7 mouse cellular contexts compared by ENCODE assay signal in the genomic region with DNA sequence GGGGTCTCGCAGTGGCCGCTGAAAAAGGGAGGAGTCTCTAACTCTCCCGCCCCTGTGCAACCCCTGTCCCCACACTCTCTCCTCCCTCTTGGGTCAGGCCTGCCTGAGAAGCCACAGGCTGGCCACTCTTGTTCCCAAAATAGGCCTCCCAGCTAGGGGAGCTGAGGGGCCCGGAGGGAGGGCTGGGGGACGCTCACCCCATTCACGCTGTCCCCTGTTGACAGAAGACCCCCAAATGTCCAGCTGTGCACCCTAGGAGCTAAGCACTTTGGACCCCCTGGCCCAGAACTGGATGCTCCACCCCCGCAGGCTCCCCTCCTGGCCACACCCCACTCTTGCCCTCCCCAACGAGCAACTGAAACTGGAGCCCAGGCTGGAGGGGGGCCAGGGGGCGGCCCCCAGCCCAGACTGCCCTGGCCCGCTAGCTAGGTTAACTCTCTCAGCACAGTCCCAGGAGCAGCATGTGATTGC. TPM values are rescaled to one million over a fixed set of nuclear protein-coding genes. Genes with fewer than 3 reads are reported as not detected.
DNase-seq lines count a peak whose midpoint lies in the region; ATAC-seq and TF ChIP-seq lines count a peak whose summit lies in the region.

No protein-coding gene starts in this region.

- peaks cover 30% of the 10 kb centered on the region for H3K4me1 ChIP-seq in hindbrain, embryonic 15.5 days (replicated peaks)
- H3K4me1 ChIP-seq in liver, adult 2 months (ENCODE audit: control insufficient read depth, insufficient read depth, low read length) = peaks cover 32% of the 10 kb centered on the region

- TF ChIP-seq CTCF in gastrocnemius, adult 2 months (IDR thresholded peaks at IDR 0.05) = no peak
- no peak for TF ChIP-seq CTCF in liver, adult 2 months (IDR thresholded peaks at IDR 0.05; ENCODE audit: low read depth, low read length)

- peaks cover 35% of the 10 kb centered on the region for H3K27me3 ChIP-seq in hindbrain, embryonic 15.5 days
- H3K27me3 ChIP-seq in liver, adult 2 months (ENCODE audit: control insufficient read depth, insufficient read depth, low read length) = no peaks in the 10 kb centered on the region

- H3K4me2 ChIP-seq in hindbrain, embryonic 15.5 days = peak overlapping the region; percentile 30

- H3K36me3 ChIP-seq in hindbrain, embryonic 15.5 days = no peaks in the 10 kb centered on the region
- peaks cover 3% of the 10 kb centered on the region for H3K36me3 ChIP-seq in liver, adult 2 months (ENCODE audit: control insufficient read depth, insufficient read depth, low read length)

- DNase-seq in 3134 (ENCODE audit: extremely low read depth, insufficient read length, low spot score) (peak; percentile 48), NIH3T3 (ENCODE audit: low read depth) (peak; percentile 72)
- peak; percentile 97 for DNase-seq in gastrocnemius, adult 2 months
- peak; percentile 95 for DNase-seq in liver, adult 2 months (ENCODE audit: extremely low read depth, low read depth, low spot score)
- DNase-seq in ovary, adult 18-20 months (ENCODE audit: low spot score) = peak; percentile 88

- H3K9me3 ChIP-seq in hindbrain, embryonic 15.5 days = no peaks in the 10 kb centered on the region

- H3K4me3 ChIP-seq in gastrocnemius, adult 2 months = peak overlapping the region; percentile 75
- 0 out of 2 replicates have a peak overlapping the region, but pooled peaks have one; percentile 12 for H3K4me3 ChIP-seq in hindbrain, embryonic 15.5 days
- H3K4me3 ChIP-seq in liver, adult 2 months (ENCODE audit: insufficient read depth, low read depth, low read length) = peak overlapping the region; percentile 83

- peak overlapping the region; percentile 99 for H3K27ac ChIP-seq in gastrocnemius, adult 2 months
- H3K27ac ChIP-seq in hindbrain, embryonic 15.5 days (replicated peaks) = 0 out of 2 replicates have a peak overlapping the region, but pooled peaks have one; percentile 2
- H3K27ac ChIP-seq in liver, adult 2 months (replicated peaks; ENCODE audit: insufficient read depth, low read depth, low read length) = peak overlapping the region; percentile 98

- no peak for TF ChIP-seq POLR2A in liver, adult 2 months (IDR thresholded peaks at IDR 0.05; ENCODE audit: extremely low read depth, insufficient read depth, low read length)

- 0 out of 2 replicates have a peak, but pooled peaks cover 2% of the 10 kb centered on the region for H3K79me2 ChIP-seq in liver, adult 2 months (ENCODE audit: control insufficient read depth, insufficient read depth, low read length)

- ATAC-seq in hindbrain, embryonic 15.5 days (ENCODE audit: low FRiP score, low read depth) = no peak
- no peak for ATAC-seq in monocyte, adult 5-6 weeks (replicated peaks; ENCODE audit: insufficient number of reproducible peaks, low FRiP score, low TSS enrichment, poor library complexity, severe bottlenecking)

- WGBS in hindbrain, embryonic 15.5 days = 7% methylated on average over 10 of the region's 10 CpGs
- WGBS in liver, adult 2 months = 24% methylated on average over 10 of the region's 10 CpGs

- H3K9ac ChIP-seq in hindbrain, embryonic 15.5 days = no peak overlapping the region
- peak overlapping the region; percentile 92 for H3K9ac ChIP-seq in liver, adult 2 months (ENCODE audit: low read depth, low read length)

- intact Hi-C loops in gastrocnemius, adult 2 months (cut with DNase I) = loop anchor here (5.0 to 10.0 kb wide), 2 partner anchors 99 to 117 kb away; a partner anchor contains a TSS

RNA-seq across cellular contexts. Expression of a gene that starts 1.6 kb away (rescaled TPM):
- total RNA-seq in gastrocnemius, adult 2 months (2021) = 1,000 to 10,000 TPM in 1 of 2 experiments, 100 to 1,000 TPM in 1; 944 to 1,010 TPM
- 46.2 and 55.7 TPM in 2 replicates for polyA plus RNA-seq in hindbrain, embryonic 15.5 days (2015; fragmentation: Nextera tagmentation; extraction: Ambion mirVana)
- total RNA-seq in liver, adult 2 months (2014; rRNA removed) = 127 and 154 TPM in 2 replicates
- polyA plus RNA-seq in liver, adult 2 months (2012; rRNA removed) = 1,507 and 1,555 TPM in 2 replicates
- total RNA-seq in monocyte, adult 5-6 weeks (2017) = not detected in 3 replicates

RNA-seq across cellular contexts. Expression of a gene that starts 3.8 kb away (rescaled TPM):
- 1 to 10 TPM; 2.4 to 3.3 TPM for total RNA-seq in gastrocnemius, adult 2 months (2021)
- 0.57 and 1.0 TPM in 2 replicates for polyA plus RNA-seq in hindbrain, embryonic 15.5 days (2015; fragmentation: Nextera tagmentation; extraction: Ambion mirVana)
- total RNA-seq in liver, adult 2 months (2014; rRNA removed) = 0.07 and 0.18 TPM in 2 replicates
- polyA plus RNA-seq in liver, adult 2 months (2012; rRNA removed) = 0.04 and 0.09 TPM in 2 replicates
- total RNA-seq in monocyte, adult 5-6 weeks (2017) = 0.21 to 0.49 TPM (median 0.38 TPM) in 3 replicates

RNA-seq across cellular contexts. Expression of a gene that starts 4.1 kb away (rescaled TPM):
- 1 to 10 TPM; 1.4 to 1.6 TPM for total RNA-seq in gastrocnemius, adult 2 months (2021)
- polyA plus RNA-seq in hindbrain, embryonic 15.5 days (2015; fragmentation: Nextera tagmentation; extraction: Ambion mirVana) = 265 and 282 TPM in 2 replicates
- 0.47 TPM in 1 of 2 replicates, not detected in the other for total RNA-seq in liver, adult 2 months (2014; rRNA removed)
- polyA plus RNA-seq in liver, adult 2 months (2012; rRNA removed) = 0.40 and 0.92 TPM in 2 replicates
- not detected in 3 replicates for total RNA-seq in monocyte, adult 5-6 weeks (2017)

RNA-seq across cellular contexts. Expression of a gene that starts 13.1 kb away (rescaled TPM):
- 10 to 100 TPM in 1 of 2 experiments, 1 to 10 TPM in 1; 8.3 to 13.8 TPM for total RNA-seq in gastrocnemius, adult 2 months (2021)
- polyA plus RNA-seq in hindbrain, embryonic 15.5 days (2015; fragmentation: Nextera tagmentation; extraction: Ambion mirVana) = 19.2 and 26.8 TPM in 2 replicates
- total RNA-seq in liver, adult 2 months (2014; rRNA removed) = 3.6 and 3.8 TPM in 2 replicates
- 5.4 and 7.8 TPM in 2 replicates for polyA plus RNA-seq in liver, adult 2 months (2012; rRNA removed)
- 930 to 1,250 TPM (median 1,146 TPM) in 3 replicates for total RNA-seq in monocyte, adult 5-6 weeks (2017)

RNA-seq across cellular contexts. Expression of a gene that starts 21.1 kb away (rescaled TPM):
- total RNA-seq in gastrocnemius, adult 2 months (2021) = 1 to 10 TPM; 1.2 to 1.4 TPM
- polyA plus RNA-seq in hindbrain, embryonic 15.5 days (2015; fragmentation: Nextera tagmentation; extraction: Ambion mirVana) = 0.31 TPM in 1 of 2 replicates, not detected in the other
- total RNA-seq in liver, adult 2 months (2014; rRNA removed) = 0.27 and 0.46 TPM in 2 replicates
- polyA plus RNA-seq in liver, adult 2 months (2012; rRNA removed) = 0.50 and 0.83 TPM in 2 replicates
- 0.29 TPM in 1 of 3 replicates, not detected in the others for total RNA-seq in monocyte, adult 5-6 weeks (2017)

Comparison
In these comparisons a context has a peak if more than half of its experiments do, and no peak if none do; other contexts are left out.
1. H3K27ac ChIP-seq: peak in every context shown above with its lines; median percentile 99 in gastrocnemius, adult 2 months; 98 in liver, adult 2 months; 2 in hindbrain, embryonic 15.5 days.
2. H3K4me3 ChIP-seq: peak in every context shown above with its lines; median percentile 83 in liver, adult 2 months; 75 in gastrocnemius, adult 2 months; 12 in hindbrain, embryonic 15.5 days.
3. RNA of a gene that starts 1.6 kb away (total RNA-seq): 944 to 1,010 TPM in gastrocnemius, adult 2 months and 127 to 154 TPM in liver, adult 2 months; not detected in monocyte, adult 5-6 weeks; every median in the first group is over 100 times any median in the second.
4. Peak in every context shown above with its lines, with median percentiles within 50 percentile points of each other: DNase-seq.